Mouse (Mus musculus) liver, embryonic 14.5 days (tissue): ENCODE measurements around the gene Smok3b. TPM values are rescaled to one million over a fixed set of nuclear protein-coding genes. Genes with fewer than 3 reads are reported as not detected.

Experiments used
- ATAC-seq: fragments of 200-750 bp; cut with Nextera tagmentation; 2 replicates; pipeline ENCODE4 v1.8.0; 2017; ENCODE audit warnings: moderate number of reproducible peaks, mild to moderate bottlenecking, moderate library complexity; ENCODE audit not compliant: insufficient read depth
- DNase-seq, 3 experiments: peaks; one replicate each; pipeline ENCODE4 v3.0.0-alpha.2; 2012 to 2013; ENCODE audit warnings: low read depth in 3 of 3, low spot score in 3 of 3
- H3K27ac ChIP-seq: fragments of 300-500 bp; sonication (generic); 2 replicates; pipeline ENCODE4 v1.5.1; 2014; ENCODE audit warnings: moderate library complexity, mild to moderate bottlenecking, control low read depth, inconsistent platforms
- H3K27me3 ChIP-seq: fragments of 300-500 bp; sonication (generic); 2 replicates; pipeline ENCODE4 v1.6.1; 2014; ENCODE audit warnings: mild to moderate bottlenecking, low read length, moderate library complexity; ENCODE audit not compliant: control insufficient read depth, insufficient read depth
- H3K36me3 ChIP-seq: fragments of 300-500 bp; sonication (generic); replicated peaks from 2 replicates; pipeline ENCODE4 v1.6.1; 2014; ENCODE audit warnings: low read depth; ENCODE audit not compliant: control insufficient read depth, insufficient read depth
- H3K4me1 ChIP-seq, 2 experiments: fragments of 200-500 bp in 1 of 2; fragments of 300-500 bp in 1 of 2; sonication (generic) in 1 of 2; replicated peaks; 2 replicates each; pipeline ENCODE4 v1.6.1; 2012 to 2014; ENCODE audit warnings: antibody characterized with exemption in 1 of 2, inconsistent platforms in 1 of 2, low read length in 1 of 2; ENCODE audit not compliant: control insufficient read depth in 2 of 2, insufficient read depth in 2 of 2
- H3K4me2 ChIP-seq: fragments of 300-500 bp; sonication (generic); 2 replicates; pipeline ENCODE4 v1.6.1; 2014; ENCODE audit warnings: low read depth, mild to moderate bottlenecking, control low read depth, moderate library complexity
- H3K4me3 ChIP-seq, 2 experiments: fragments of 200-500 bp in 1 of 2; fragments of 300-500 bp in 1 of 2; sonication (generic) in 1 of 2; 2 replicates each; pipeline ENCODE4 v1.5.1; 2012 to 2014; ENCODE audit warnings: low read depth in 2 of 2, low read length in 2 of 2, mild to moderate bottlenecking in 2 of 2, control low read depth in 1 of 2, inconsistent platforms in 1 of 2, moderate library complexity in 1 of 2; ENCODE audit not compliant: insufficient read depth in 1 of 2
- H3K9ac ChIP-seq: fragments of 300-500 bp; sonication (generic); replicated peaks from 2 replicates; pipeline ENCODE4 v1.6.1; 2014; ENCODE audit warnings: mild to moderate bottlenecking, control low read depth, moderate library complexity
- H3K9me3 ChIP-seq: fragments of 300-500 bp; sonication (generic); 2 replicates; pipeline ENCODE4 v1.6.1; 2016; ENCODE audit warnings: low read length, mixed read lengths; ENCODE audit not compliant: control insufficient read depth
- CTCF ChIP-seq: IDR thresholded peaks from 2 replicates; pipeline ENCODE4 v1.5.1; 2016; ENCODE audit warnings: antibody characterized with exemption, low read depth, control low read depth
- EP300 ChIP-seq: IDR thresholded peaks from 2 replicates; pipeline ENCODE4 v1.6.1; 2016; ENCODE audit warnings: antibody characterized with exemption, low read depth
- WGBS: fragments of 180-500 bp; shearing (Covaris S2); extraction: QIAGEN DNeasy Blood & Tissue Kit; methylation state at CpG from one replicate; pipeline ENCODE4 v1.1.7; 2014; ENCODE audit not compliant: insufficient replicate concordance; 5-methylcytosine and 5-hydroxymethylcytosine counted together
- polyA plus RNA-seq, 2 experiments: library from polyadenylated mRNA; depleted of rRNA in 1 of 2; stranded (reverse) in 1 of 2; unstranded in 1 of 2; fragments of >200 nt; fragmentation: Nextera tagmentation in 1 of 2; extraction: Ambion mirVana in 1 of 2; gene quantifications; 2 replicates each; pipeline versions ENCODE4 v1.2.1 to v1.2.3; 2012 to 2014

Smok3b gene
- polyA plus RNA-seq, 2 experiments: not detected

DNA sequence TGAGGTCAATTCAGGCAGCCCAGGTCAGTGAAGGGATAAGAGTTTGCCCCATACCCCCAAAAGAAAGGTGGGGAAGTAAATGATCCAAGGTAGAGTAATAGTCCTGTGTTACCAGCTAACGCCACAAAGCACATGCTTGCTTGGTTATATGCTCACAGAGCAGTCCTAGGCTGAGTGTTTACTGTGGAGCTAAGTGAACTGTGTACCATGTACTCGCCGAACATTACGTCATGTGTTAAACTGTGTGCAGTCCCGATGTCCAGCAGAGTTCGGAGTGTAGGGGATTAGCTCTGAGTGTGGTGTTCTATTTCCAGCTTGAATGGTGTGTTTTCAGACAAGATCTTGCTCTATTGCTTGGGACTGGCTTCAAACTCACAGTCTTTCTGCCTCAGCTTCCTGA, 73.2 kb downstream of the Smok3b start:
- Histone ChIP-seq H3K36me3 (peaks cover 52% of the 10 kb centered on the region), H3K4me2 (no peak overlapping the region), H3K4me1 (no peaks in the 10 kb centered on the region; a peak in 1 of 4 replicates), H3K4me3 (no peak overlapping the region), H3K9ac (no peak overlapping the region), H3K9me3 (no peaks in the 10 kb centered on the region), H3K27ac (no peak overlapping the region), H3K27me3 (no peaks in the 10 kb centered on the region)
- TF ChIP-seq EP300 (no peak), CTCF (no peak)
- DNase-seq (no peak), ATAC-seq (peak; percentile 62)
- 75% methylated on average over 6 of the region's 6 CpGs for WGBS

Other genes with a start within 250 kb of the Smok3b start
- gene Ppp1r35, start 242.6 kb upstream of the Smok3b start, polyA plus RNA-seq (2012; rRNA removed): 22.8 and 23.1 TPM in 2 replicates
- gene Ppp1r35, start 242.6 kb upstream of the Smok3b start, polyA plus RNA-seq (2014; fragmentation: Nextera tagmentation; extraction: Ambion mirVana): 25.5 and 27.0 TPM in 2 replicates
- gene Mepce, start 233.8 kb upstream of the Smok3b start, polyA plus RNA-seq (2012; rRNA removed): 12.2 and 13.3 TPM in 2 replicates
- gene Mepce, start 233.8 kb upstream of the Smok3b start, polyA plus RNA-seq (2014; fragmentation: Nextera tagmentation; extraction: Ambion mirVana): 5.1 and 6.4 TPM in 2 replicates
- gene Zcwpw1, start 233.6 kb upstream of the Smok3b start, polyA plus RNA-seq (2012; rRNA removed): 2.2 and 3.1 TPM in 2 replicates
- 2.1 and 2.4 TPM in 2 replicates for gene Zcwpw1, start 233.6 kb upstream of the Smok3b start, polyA plus RNA-seq (2014; fragmentation: Nextera tagmentation; extraction: Ambion mirVana)
- gene Pilra, start 185.1 kb upstream of the Smok3b start, polyA plus RNA-seq (2012; rRNA removed): 1.5 and 1.7 TPM in 2 replicates
- gene Pilra, start 185.1 kb upstream of the Smok3b start, polyA plus RNA-seq (2014; fragmentation: Nextera tagmentation; extraction: Ambion mirVana): 2.0 and 2.2 TPM in 2 replicates
- gene Pilrb1, start 163.3 kb upstream of the Smok3b start, polyA plus RNA-seq (2012; rRNA removed): 2.2 and 3.0 TPM in 2 replicates
- 3.1 and 3.8 TPM in 2 replicates for gene Pilrb1, start 163.3 kb upstream of the Smok3b start, polyA plus RNA-seq (2014; fragmentation: Nextera tagmentation; extraction: Ambion mirVana)
- gene Pilrb2, start 149.6 kb upstream of the Smok3b start, polyA plus RNA-seq (2012; rRNA removed): 1.3 and 2.0 TPM in 2 replicates
- 2.7 and 3.5 TPM in 2 replicates for gene Pilrb2, start 149.6 kb upstream of the Smok3b start, polyA plus RNA-seq (2014; fragmentation: Nextera tagmentation; extraction: Ambion mirVana)
- gene Cyp3a13, start 99.8 kb upstream of the Smok3b start, polyA plus RNA-seq (2012; rRNA removed): 0.83 and 0.87 TPM in 2 replicates
- 3.2 and 3.4 TPM in 2 replicates for gene Cyp3a13, start 99.8 kb upstream of the Smok3b start, polyA plus RNA-seq (2014; fragmentation: Nextera tagmentation; extraction: Ambion mirVana)
- 0.01 TPM in 1 of 2 replicates, not detected in the other for gene Gjc3, start 58.3 kb upstream of the Smok3b start, polyA plus RNA-seq (2012; rRNA removed)
- not detected in 2 replicates for gene Gjc3, start 58.3 kb upstream of the Smok3b start, polyA plus RNA-seq (2014; fragmentation: Nextera tagmentation; extraction: Ambion mirVana)
- gene Azgp1, start 39.9 kb upstream of the Smok3b start, polyA plus RNA-seq (2012; rRNA removed): 2.7 TPM in 2 replicates
- 3.3 and 4.7 TPM in 2 replicates for gene Azgp1, start 39.9 kb upstream of the Smok3b start, polyA plus RNA-seq (2014; fragmentation: Nextera tagmentation; extraction: Ambion mirVana)
- gene Smok3a, start 168 bp upstream of the Smok3b start, polyA plus RNA-seq (2012; rRNA removed): not detected in 2 replicates
- not detected in 2 replicates for gene Smok3a, start 168 bp upstream of the Smok3b start, polyA plus RNA-seq (2014; fragmentation: Nextera tagmentation; extraction: Ambion mirVana)
- not detected in 2 replicates for gene Smok3c, start 31.8 kb downstream of the Smok3b start, polyA plus RNA-seq (2012; rRNA removed)
- gene Smok3c, start 31.8 kb downstream of the Smok3b start, polyA plus RNA-seq (2014; fragmentation: Nextera tagmentation; extraction: Ambion mirVana): not detected in 2 replicates
- 1.5 and 2.2 TPM in 2 replicates for gene Zkscan1, start 63.7 kb downstream of the Smok3b start, polyA plus RNA-seq (2012; rRNA removed)
- 4.7 and 4.9 TPM in 2 replicates for gene Zkscan1, start 63.7 kb downstream of the Smok3b start, polyA plus RNA-seq (2014; fragmentation: Nextera tagmentation; extraction: Ambion mirVana)
- gene Zscan21, start 95.5 kb downstream of the Smok3b start, polyA plus RNA-seq (2012; rRNA removed): 5.3 and 7.7 TPM in 2 replicates
- gene Zscan21, start 95.5 kb downstream of the Smok3b start, polyA plus RNA-seq (2014; fragmentation: Nextera tagmentation; extraction: Ambion mirVana): 13.3 and 13.9 TPM in 2 replicates
- 0.81 and 1.4 TPM in 2 replicates for gene Zfp113, start 134.3 kb downstream of the Smok3b start, polyA plus RNA-seq (2012; rRNA removed)
- 2.6 and 2.7 TPM in 2 replicates for gene Zfp113, start 134.3 kb downstream of the Smok3b start, polyA plus RNA-seq (2014; fragmentation: Nextera tagmentation; extraction: Ambion mirVana)
- gene Cops6, start 139.6 kb downstream of the Smok3b start, polyA plus RNA-seq (2012; rRNA removed): 57.7 and 62.4 TPM in 2 replicates
- 123 and 128 TPM in 2 replicates for gene Cops6, start 139.6 kb downstream of the Smok3b start, polyA plus RNA-seq (2014; fragmentation: Nextera tagmentation; extraction: Ambion mirVana)
- gene Ap4m1, start 150.6 kb downstream of the Smok3b start, polyA plus RNA-seq (2012; rRNA removed): 10.3 and 10.8 TPM in 2 replicates
- gene Ap4m1, start 150.6 kb downstream of the Smok3b start, polyA plus RNA-seq (2014; fragmentation: Nextera tagmentation; extraction: Ambion mirVana): 3.9 and 4.6 TPM in 2 replicates
- 96.1 and 116 TPM in 2 replicates for gene Mcm7, start 151.0 kb downstream of the Smok3b start, polyA plus RNA-seq (2012; rRNA removed)
- gene Mcm7, start 151.0 kb downstream of the Smok3b start, polyA plus RNA-seq (2014; fragmentation: Nextera tagmentation; extraction: Ambion mirVana): 182 and 200 TPM in 2 replicates
- 32.8 and 34.7 TPM in 2 replicates for gene Taf6, start 166.0 kb downstream of the Smok3b start, polyA plus RNA-seq (2012; rRNA removed)
- gene Taf6, start 166.0 kb downstream of the Smok3b start, polyA plus RNA-seq (2014; fragmentation: Nextera tagmentation; extraction: Ambion mirVana): 33.2 and 37.9 TPM in 2 replicates
- 6.3 and 9.5 TPM in 2 replicates for gene Cnpy4, start 166.1 kb downstream of the Smok3b start, polyA plus RNA-seq (2012; rRNA removed)
- gene Cnpy4, start 166.1 kb downstream of the Smok3b start, polyA plus RNA-seq (2014; fragmentation: Nextera tagmentation; extraction: Ambion mirVana): 12.6 and 12.8 TPM in 2 replicates
- gene Mblac1, start 172.9 kb downstream of the Smok3b start, polyA plus RNA-seq (2012; rRNA removed): 1.8 and 2.2 TPM in 2 replicates
- gene Mblac1, start 172.9 kb downstream of the Smok3b start, polyA plus RNA-seq (2014; fragmentation: Nextera tagmentation; extraction: Ambion mirVana): 2.2 and 2.9 TPM in 2 replicates
- gene Nxpe5, start 204.5 kb downstream of the Smok3b start, polyA plus RNA-seq (2012; rRNA removed): 0.09 and 0.10 TPM in 2 replicates
- gene Nxpe5, start 204.5 kb downstream of the Smok3b start, polyA plus RNA-seq (2014; fragmentation: Nextera tagmentation; extraction: Ambion mirVana): 0.09 and 0.23 TPM in 2 replicates
- 26.2 and 36.3 TPM in 2 replicates for gene Lamtor4, start 234.1 kb downstream of the Smok3b start, polyA plus RNA-seq (2012; rRNA removed)
- 35.5 and 35.6 TPM in 2 replicates for gene Lamtor4, start 234.1 kb downstream of the Smok3b start, polyA plus RNA-seq (2014; fragmentation: Nextera tagmentation; extraction: Ambion mirVana)
- gene BC037034, start 242.6 kb downstream of the Smok3b start, polyA plus RNA-seq (2012; rRNA removed): 22.4 and 27.6 TPM in 2 replicates
- gene BC037034, start 242.6 kb downstream of the Smok3b start, polyA plus RNA-seq (2014; fragmentation: Nextera tagmentation; extraction: Ambion mirVana): 1.9 and 2.5 TPM in 2 replicates